Mouse (Mus musculus) forebrain, embryonic 14.5 days (tissue): ENCODE measurements around the gene Olfr810. TPM values are rescaled to one million over a fixed set of nuclear protein-coding genes. Genes with fewer than 3 reads are reported as not detected.

ENCODE experiments used
- ATAC-seq: fragments of 200-750 bp; cut with Nextera tagmentation; 2 replicates; pipeline ENCODE4 v1.8.0; 2017; ENCODE audit warnings: mild to moderate bottlenecking, moderate library complexity
- DNase-seq: peaks from one replicate; pipeline ENCODE4 v3.0.0-alpha.2; 2015; ENCODE audit warnings: low spot score
- H3K27ac ChIP-seq: fragments of 300-500 bp; sonication (generic); 2 replicates; pipeline ENCODE4 v1.5.1; 2014; ENCODE audit warnings: low read depth, mild to moderate bottlenecking, control low read depth, low read length, moderate library complexity
- H3K27me3 ChIP-seq: fragments of 300-500 bp; sonication (generic); replicated peaks from 2 replicates; pipeline ENCODE4 v1.6.1; 2014; ENCODE audit warnings: low read length, control low read depth, mixed read lengths; ENCODE audit not compliant: control insufficient read depth, insufficient read depth
- H3K36me3 ChIP-seq: fragments of 300-500 bp; sonication (generic); 2 replicates; pipeline ENCODE4 v1.6.1; 2014; ENCODE audit warnings: low read length, control low read depth; ENCODE audit not compliant: control insufficient read depth, insufficient read depth
- H3K4me1 ChIP-seq: fragments of 300-500 bp; sonication (generic); 2 replicates; pipeline ENCODE4 v1.6.1; 2014; ENCODE audit warnings: antibody characterized with exemption, low read length, control low read depth; ENCODE audit not compliant: control insufficient read depth, insufficient read depth
- H3K4me2 ChIP-seq: fragments of 300-500 bp; sonication (generic); 2 replicates; pipeline ENCODE4 v1.6.1; 2014; ENCODE audit warnings: mild to moderate bottlenecking, control low read depth, low read length
- H3K4me3 ChIP-seq: fragments of 300-500 bp; sonication (generic); 2 replicates; pipeline ENCODE4 v1.5.1; 2014; ENCODE audit warnings: low read depth, low read length, control low read depth
- H3K9ac ChIP-seq: fragments of 300-500 bp; sonication (generic); 2 replicates; pipeline ENCODE4 v1.6.1; 2014; ENCODE audit warnings: mild to moderate bottlenecking, low read length, control low read depth, moderate library complexity
- H3K9me3 ChIP-seq: fragments of 300-500 bp; sonication (generic); replicated peaks from 2 replicates; pipeline ENCODE4 v1.6.1; 2016; ENCODE audit warnings: low read length, control low read depth, mixed read lengths; ENCODE audit not compliant: control insufficient read depth
- WGBS: fragments of 180-500 bp; shearing (Covaris S2); extraction: QIAGEN DNeasy Blood & Tissue Kit; methylation state at CpG from one replicate; pipeline ENCODE4 v1.1.7; 2014; 5-methylcytosine and 5-hydroxymethylcytosine counted together
- polyA plus RNA-seq: library from polyadenylated mRNA; unstranded; fragments of >200 nt; fragmentation: Nextera tagmentation; extraction: Ambion mirVana; gene quantifications from 2 replicates; pipeline ENCODE4 v1.2.1, GENCODE M21; 2014

The Olfr810 gene
- not detected in 2 replicates for polyA plus RNA-seq

GRCm38 (mm10) chr10:129794817-129795216, at the start of gene Olfr810:
Olfr810 (minus strand) TSS chr10:129794917.
- H3K9ac ChIP-seq: no peak within 1 kb of the TSS
- no peaks in the 10 kb centered on the region for H3K9me3 ChIP-seq
- H3K27ac ChIP-seq: no peak within 1 kb of the TSS
- ATAC-seq: no peak
- no peak for DNase-seq
- H3K4me2 ChIP-seq: no peak within 1 kb of the TSS
- no peaks in the 10 kb centered on the region for H3K36me3 ChIP-seq
- no peak within 1 kb of the TSS for H3K4me3 ChIP-seq
- H3K4me1 ChIP-seq: no peaks in the 10 kb centered on the region
- H3K27me3 ChIP-seq: no peaks in the 10 kb centered on the region

- no peak within 1 kb of the TSS for H3K4me2 ChIP-seq
- H3K27me3 ChIP-seq: no peaks in the 10 kb centered on the region
- no peak within 1 kb of the TSS for H3K27ac ChIP-seq
- H3K9me3 ChIP-seq: no peaks in the 10 kb centered on the region
- no peak within 1 kb of the TSS for H3K4me3 ChIP-seq
- no peaks in the 10 kb centered on the region for H3K4me1 ChIP-seq
- no peak within 1 kb of the TSS for H3K9ac ChIP-seq
- DNase-seq (no peak), ATAC-seq (no peak)
- WGBS: 88% methylated on average over 4 of the region's 4 CpGs
- H3K36me3 ChIP-seq: no peaks in the 10 kb centered on the region
Observed at GRCm38 (mm10) chr10:129804296-129804695, 9.6 kb upstream of the Olfr810 start, which contains the start of gene Olfr811. Olfr811 (minus strand) TSS chr10:129804396.

- ATAC-seq (no peak), DNase-seq (no peak)
- Histone ChIP-seq H3K4me2 (no peak overlapping the region), H3K9me3 (no peaks in the 10 kb centered on the region), H3K27me3 (no peaks in the 10 kb centered on the region), H3K27ac (no peak overlapping the region), H3K36me3 (no peaks in the 10 kb centered on the region), H3K9ac (no peak overlapping the region), H3K4me1 (no peaks in the 10 kb centered on the region), H3K4me3 (no peak overlapping the region)
Observed at GRCm38 (mm10) chr10:129778123-129778522, 16.6 kb downstream of the Olfr810 start.

GRCm38 (mm10) chr10:129774338-129774737, 20.4 kb downstream of the Olfr810 start, which contains the start of gene Olfr809:
Olfr809 (plus strand) TSS chr10:129774638.
- no peak within 1 kb of the TSS for H3K27ac ChIP-seq
- no peak within 1 kb of the TSS for H3K9ac ChIP-seq
- no peak for ATAC-seq
- no peak within 1 kb of the TSS for H3K4me3 ChIP-seq
- no peaks in the 10 kb centered on the region for H3K36me3 ChIP-seq
- H3K27me3 ChIP-seq: no peaks in the 10 kb centered on the region
- no peak within 1 kb of the TSS for H3K4me2 ChIP-seq
- H3K4me1 ChIP-seq: no peaks in the 10 kb centered on the region
- no peak for DNase-seq
- H3K9me3 ChIP-seq: no peaks in the 10 kb centered on the region

- Histone ChIP-seq H3K4me2 (no peak within 1 kb of the TSS), H3K4me1 (no peaks in the 10 kb centered on the region), H3K27ac (no peak within 1 kb of the TSS), H3K4me3 (no peak within 1 kb of the TSS), H3K9ac (no peak within 1 kb of the TSS), H3K27me3 (no peaks in the 10 kb centered on the region), H3K9me3 (no peaks in the 10 kb centered on the region), H3K36me3 (no peaks in the 10 kb centered on the region)
- DNase-seq (no peak), ATAC-seq (no peak)
- 98% methylated on average over 1 of the region's 1 CpGs for WGBS
Observed at GRCm38 (mm10) chr10:129765182-129765581, 29.5 kb downstream of the Olfr810 start, which contains the start of gene Olfr808. Olfr808 (plus strand) TSS chr10:129765482.

GRCm38 (mm10) chr10:129757693-129758092, 37.0 kb downstream of the Olfr810 start, which contains the start of gene Olfr807:
Olfr807 (minus strand) TSS chr10:129757793.
- no peaks in the 10 kb centered on the region for H3K27me3 ChIP-seq
- H3K4me1 ChIP-seq: no peaks in the 10 kb centered on the region
- 92% methylated on average over 1 of the region's 1 CpGs for WGBS
- no peak within 1 kb of the TSS for H3K4me3 ChIP-seq
- no peak within 1 kb of the TSS for H3K9ac ChIP-seq
- no peaks in the 10 kb centered on the region for H3K36me3 ChIP-seq
- no peak within 1 kb of the TSS for H3K27ac ChIP-seq
- no peak for DNase-seq
- no peak for ATAC-seq
- H3K4me2 ChIP-seq: no peak within 1 kb of the TSS
- no peaks in the 10 kb centered on the region for H3K9me3 ChIP-seq

- ATAC-seq (no peak), DNase-seq (no peak)
- no peaks in the 10 kb centered on the region for H3K9me3 ChIP-seq
- H3K4me2 ChIP-seq: no peak within 1 kb of the TSS
- no peaks in the 10 kb centered on the region for H3K36me3 ChIP-seq
- no peak within 1 kb of the TSS for H3K4me3 ChIP-seq
- H3K9ac ChIP-seq: no peak within 1 kb of the TSS
- no peaks in the 10 kb centered on the region for H3K27me3 ChIP-seq
- H3K4me1 ChIP-seq: no peaks in the 10 kb centered on the region
- no peak within 1 kb of the TSS for H3K27ac ChIP-seq
Observed at GRCm38 (mm10) chr10:129741821-129742220, 52.9 kb downstream of the Olfr810 start, which contains the start of gene Olfr806. Olfr806 (minus strand) TSS chr10:129741921.

Other genes starting within 250 kb of the Olfr810 start
- not detected in 2 replicates for gene Olfr794, start 227.3 kb downstream of the Olfr810 start, polyA plus RNA-seq
- not detected in 2 replicates for gene Olfr796, start 182.3 kb downstream of the Olfr810 start, polyA plus RNA-seq
- gene Olfr798, start 167.0 kb downstream of the Olfr810 start, polyA plus RNA-seq: not detected in 2 replicates
- not detected in 2 replicates for gene Olfr799, start 157.4 kb downstream of the Olfr810 start, polyA plus RNA-seq
- not detected in 2 replicates for gene Olfr800, start 137.2 kb downstream of the Olfr810 start, polyA plus RNA-seq
- not detected in 2 replicates for gene Olfr801, start 121.1 kb downstream of the Olfr810 start, polyA plus RNA-seq
- gene Olfr802, start 106.7 kb downstream of the Olfr810 start, polyA plus RNA-seq: not detected in 2 replicates
- gene Olfr803, start 100.6 kb downstream of the Olfr810 start, polyA plus RNA-seq: not detected in 2 replicates
- gene Olfr804, start 91.7 kb downstream of the Olfr810 start, polyA plus RNA-seq: not detected in 2 replicates
- not detected in 2 replicates for gene Olfr805, start 65.5 kb downstream of the Olfr810 start, polyA plus RNA-seq
- gene Olfr806, start 53.0 kb downstream of the Olfr810 start, polyA plus RNA-seq: not detected in 2 replicates
- gene Olfr807, start 37.1 kb downstream of the Olfr810 start, polyA plus RNA-seq: not detected in 2 replicates
- not detected in 2 replicates for gene Olfr808, start 29.4 kb downstream of the Olfr810 start, polyA plus RNA-seq
- not detected in 2 replicates for gene Olfr809, start 20.3 kb downstream of the Olfr810 start, polyA plus RNA-seq
- gene Olfr811, start 9.5 kb upstream of the Olfr810 start, polyA plus RNA-seq: not detected in 2 replicates
- not detected in 2 replicates for gene Olfr812, start 51.2 kb upstream of the Olfr810 start, polyA plus RNA-seq
- gene Olfr813, start 60.5 kb upstream of the Olfr810 start, polyA plus RNA-seq: not detected in 2 replicates
- not detected in 2 replicates for gene Olfr814, start 84.9 kb upstream of the Olfr810 start, polyA plus RNA-seq
- gene Olfr815, start 111.0 kb upstream of the Olfr810 start, polyA plus RNA-seq: not detected in 2 replicates
- gene Olfr816, start 120.7 kb upstream of the Olfr810 start, polyA plus RNA-seq: not detected in 2 replicates
- gene Olfr818, start 154.2 kb upstream of the Olfr810 start, polyA plus RNA-seq: not detected in 2 replicates
- gene Olfr819, start 172.3 kb upstream of the Olfr810 start, polyA plus RNA-seq: not detected in 2 replicates
- gene Olfr247, start 181.2 kb upstream of the Olfr810 start, polyA plus RNA-seq: not detected in 2 replicates
- not detected in 2 replicates for gene Gm10310, start 190.1 kb upstream of the Olfr810 start, polyA plus RNA-seq
- gene Olfr820, start 217.7 kb upstream of the Olfr810 start, polyA plus RNA-seq: not detected in 2 replicates
- not detected in 2 replicates for gene Olfr821, start 235.4 kb upstream of the Olfr810 start, polyA plus RNA-seq